Mouse (Mus musculus) liver, adult 2 months (tissue): ENCODE data around the gene Ifit3b.

ENCODE experiments used
- CTCF ChIP-seq: fragments of 200-500 bp; IDR thresholded peaks from 2 replicates; pipeline ENCODE4 v1.5.1; 2011; ENCODE audit warnings: low read depth, low read length, control low read depth
- POLR2A ChIP-seq: fragments of 200-500 bp; IDR thresholded peaks from 2 replicates; pipeline ENCODE4 v1.6.1; 2011; ENCODE audit warnings: low read length, control low read depth; ENCODE audit not compliant: insufficient read depth; ENCODE audit errors: extremely low read depth

DNA sequence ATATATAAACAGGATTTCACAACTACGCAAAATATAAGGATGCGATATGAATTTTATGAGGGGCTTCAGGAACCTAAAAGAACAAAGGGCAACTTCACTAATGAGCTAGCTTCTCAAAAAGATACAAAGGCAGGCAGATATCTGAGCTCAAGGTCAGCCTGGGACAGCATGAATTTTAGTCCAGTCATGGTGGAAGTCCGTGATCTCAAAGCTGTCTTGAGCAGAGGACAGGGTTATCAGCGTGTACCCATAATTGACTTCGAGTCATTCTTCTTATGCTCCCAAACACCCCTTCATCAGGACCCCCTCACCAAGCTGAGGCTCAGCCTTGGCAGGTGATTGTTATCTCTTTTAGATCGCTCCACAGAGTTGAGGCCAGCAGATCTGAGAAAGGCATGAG lies 43.2 kb downstream of the Ifit3b start:
- TF ChIP-seq POLR2A (no peak), CTCF (no peak)
